Mouse (Mus musculus): ENCODE results near the gene Grin2d.

DNA sequence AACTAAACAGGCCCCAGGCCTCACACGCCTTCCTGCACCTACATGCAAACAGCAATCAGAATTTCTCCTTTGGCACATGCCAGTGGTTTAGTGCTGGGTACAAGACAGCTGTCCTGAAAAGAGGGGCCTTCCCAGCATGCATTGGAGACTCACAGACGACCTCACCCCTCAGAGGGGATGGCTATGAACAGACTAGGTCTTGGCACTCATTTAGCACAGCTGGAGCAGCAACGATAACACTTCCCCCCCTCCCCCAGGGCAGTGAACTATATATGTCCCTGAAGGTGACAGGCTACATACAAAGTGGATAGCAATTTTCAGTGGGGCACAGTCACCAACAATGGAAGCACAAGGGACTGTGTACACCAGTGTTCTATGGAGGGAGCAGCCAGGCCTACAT is 13.7 kb downstream of the Grin2d start:
- no peak for TF ChIP-seq USF1 (IDR thresholded peaks at IDR 0.05; ENCODE audit: low read depth)
- no peak for TF ChIP-seq CEBPB (IDR thresholded peaks at IDR 0.05; ENCODE audit: low read depth)
- TF ChIP-seq CTCF (IDR thresholded peaks at IDR 0.05; ENCODE audit: control insufficient read depth, insufficient read depth, insufficient read length) = no peak
- no peak for TF ChIP-seq FOSL1 (IDR thresholded peaks at IDR 0.05; ENCODE audit: insufficient read depth, low read length, poor library complexity, severe bottlenecking)
- no peak for TF ChIP-seq MAX (IDR thresholded peaks at IDR 0.05)

All from C2C12 (cell line).